Mouse (Mus musculus) forebrain, embryonic 11.5 days (tissue): ENCODE results near the gene Gtf2h2. TPM values are rescaled to one million over a fixed set of nuclear protein-coding genes. Genes with fewer than 3 reads are reported as not detected.
"Not testable (repeated sequence)": the region's sequence is repeated elsewhere in the genome, so short reads cannot be mapped to it uniquely, and the experiment has no call there.

ENCODE experiments used
- ATAC-seq: fragments of 200-750 bp; cut with Nextera tagmentation; replicated peaks from 2 replicates; pipeline ENCODE4 v1.8.0; 2017; ENCODE audit warnings: moderate TSS enrichment; ENCODE audit not compliant: low FRiP score
- DNase-seq: peaks from one replicate; pipeline ENCODE4 v3.0.0-alpha.2; 2017; ENCODE audit warnings: low spot score
- H3K27ac ChIP-seq: fragments of 300-500 bp; sonication (generic); 2 replicates; pipeline ENCODE4 v1.5.1; 2014; ENCODE audit warnings: low read depth, low read length
- H3K27me3 ChIP-seq: fragments of 300-500 bp; sonication (generic); 2 replicates; pipeline ENCODE4 v1.6.1; 2014; ENCODE audit warnings: mild to moderate bottlenecking, low read length, mixed read lengths; ENCODE audit not compliant: control insufficient read depth, insufficient read depth
- H3K36me3 ChIP-seq: fragments of 300-500 bp; sonication (generic); 2 replicates; pipeline ENCODE4 v1.6.1; 2014; ENCODE audit warnings: mild to moderate bottlenecking, low read length, moderate library complexity, mixed read lengths; ENCODE audit not compliant: control insufficient read depth, insufficient read depth
- H3K4me1 ChIP-seq: fragments of 300-500 bp; sonication (generic); replicated peaks from 2 replicates; pipeline ENCODE4 v1.6.1; 2014; ENCODE audit warnings: low read length, mixed read lengths; ENCODE audit not compliant: control insufficient read depth, insufficient read depth
- H3K4me2 ChIP-seq: fragments of 300-500 bp; sonication (generic); 2 replicates; pipeline ENCODE4 v1.6.1; 2014; ENCODE audit warnings: low read depth, mild to moderate bottlenecking, low read length, moderate library complexity, mixed read lengths; ENCODE audit not compliant: severe bottlenecking
- H3K4me3 ChIP-seq: fragments of 300-500 bp; sonication (generic); 2 replicates; pipeline ENCODE4 v1.5.1; 2014; ENCODE audit warnings: low read depth, low read length
- H3K9ac ChIP-seq: fragments of 300-500 bp; sonication (generic); 2 replicates; pipeline ENCODE4 v1.6.1; 2014; ENCODE audit warnings: low read length
- H3K9me3 ChIP-seq: fragments of 300-500 bp; sonication (generic); 2 replicates; pipeline ENCODE4 v1.6.1; 2016; ENCODE audit warnings: low read length, mixed read lengths; ENCODE audit not compliant: control insufficient read depth
- WGBS: fragments of 180-500 bp; shearing (Covaris S2); extraction: QIAGEN DNeasy Blood & Tissue Kit; methylation state at CpG from one replicate; pipeline ENCODE4 v1.1.7; 2014; 5-methylcytosine and 5-hydroxymethylcytosine counted together
- polyA plus RNA-seq: library from polyadenylated mRNA; unstranded; fragments of >200 nt; fragmentation: Nextera tagmentation; extraction: Ambion mirVana; gene quantifications from 2 replicates; pipeline ENCODE4 v1.2.1, GENCODE M21; 2014

Gtf2h2 gene
- polyA plus RNA-seq, 1 experiment from 2014 or later, result 105 TPM

DNA sequence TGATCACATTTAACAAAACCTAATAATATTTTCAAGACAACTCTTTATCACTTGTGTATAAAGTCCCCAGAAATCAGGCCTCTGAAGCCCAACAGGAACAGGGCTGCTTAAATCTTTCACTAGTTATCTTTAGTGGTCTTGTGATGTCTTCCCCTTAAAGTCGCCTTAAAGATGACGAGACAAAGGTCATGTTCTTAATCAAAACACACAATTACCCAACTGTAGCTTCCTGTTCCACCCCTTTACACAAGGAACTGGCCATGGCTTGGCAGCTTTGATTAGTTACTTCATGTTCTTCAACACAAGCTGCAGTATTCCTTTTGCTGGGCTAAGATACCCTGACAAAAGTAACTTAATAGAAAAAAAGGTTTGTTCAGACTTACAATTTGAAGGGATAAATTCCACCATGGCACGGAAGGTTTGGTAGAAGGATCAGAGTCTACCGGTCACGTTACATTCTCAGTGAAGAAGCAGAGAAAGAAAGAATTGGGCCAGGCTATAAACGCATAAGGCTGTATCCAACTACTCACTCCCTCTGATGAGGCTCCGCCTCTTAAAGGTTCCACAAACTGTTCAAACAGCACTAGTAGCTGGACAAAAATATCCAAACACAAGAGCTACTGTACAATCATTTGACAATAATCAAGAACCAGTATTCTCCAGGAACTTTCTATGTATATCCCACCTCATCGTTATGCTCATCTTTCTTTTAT is 39.8 kb downstream of the Gtf2h2 start, which contains the start of gene Naip1:
Gene Naip1, minus strand, starts transcription at position 455 of the 713 bp plus-strand sequence.
- 84% methylated on average over 8 of the region's 8 CpGs for WGBS

DNA sequence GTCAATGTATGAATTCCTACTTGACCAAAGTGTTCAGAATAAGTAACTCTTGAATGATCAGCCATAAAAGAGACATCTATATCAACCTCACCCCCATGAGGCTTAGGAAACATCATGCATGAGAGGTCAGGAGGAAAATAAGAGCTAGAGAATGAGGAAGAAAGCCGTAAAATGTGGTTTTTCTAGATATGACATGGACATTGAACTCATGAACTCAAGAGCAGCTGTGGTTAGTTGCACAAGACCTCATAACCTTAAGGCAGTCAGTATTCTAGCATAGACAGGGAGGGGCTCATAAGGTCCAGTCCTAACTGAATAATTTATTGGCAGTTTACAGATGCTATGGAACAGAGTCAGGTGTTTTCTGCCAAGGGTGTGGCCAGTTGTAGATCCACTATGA is 42.9 kb downstream of the Gtf2h2 start:
- Histone ChIP-seq H3K36me3 (no peaks in the 10 kb centered on the region), H3K27me3 (no peaks in the 10 kb centered on the region), H3K9me3 (no peaks in the 10 kb centered on the region), H3K9ac (no peak overlapping the region), H3K27ac (no peak overlapping the region), H3K4me3 (no peak overlapping the region), H3K4me2 (no peak overlapping the region), H3K4me1 (no peaks in the 10 kb centered on the region)
- DNase-seq (no peak), ATAC-seq (no peak)
- WGBS, result 89% methylated on average over 1 of the region's 1 CpGs

More for the DNA sequence above, 39.8 kb downstream of the Gtf2h2 start, which contains the start of gene Naip1:
- not testable (repeated sequence) for H3K27me3 ChIP-seq, H3K4me2 ChIP-seq, H3K4me1 ChIP-seq, H3K27ac ChIP-seq, H3K4me3 ChIP-seq, H3K9me3 ChIP-seq, H3K9ac ChIP-seq, H3K36me3 ChIP-seq, ATAC-seq, DNase-seq

DNA sequence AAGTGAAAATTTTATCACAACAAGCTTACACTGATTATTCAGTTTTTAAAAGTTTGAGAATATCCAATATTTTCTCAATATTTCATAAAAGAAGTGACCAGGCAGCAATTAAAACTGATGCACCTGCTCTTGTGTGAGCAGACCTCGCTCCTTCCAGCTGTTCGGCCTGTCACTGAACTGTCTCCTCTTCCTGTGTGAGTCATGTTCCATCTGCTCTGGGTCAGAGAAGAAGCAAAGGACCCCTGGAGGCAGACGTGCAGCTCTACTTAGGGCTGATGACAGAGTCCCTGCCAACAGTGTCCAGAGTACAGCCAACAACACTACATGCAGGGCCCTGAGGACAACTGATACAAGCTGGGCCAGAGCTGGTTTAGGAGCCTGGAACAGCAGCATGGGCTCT is 52.3 kb downstream of the Gtf2h2 start:
- Histone ChIP-seq H3K27ac (no peak overlapping the region), H3K27me3 (no peaks in the 10 kb centered on the region), H3K4me3 (no peak overlapping the region), H3K36me3 (no peaks in the 10 kb centered on the region), H3K9me3 (no peaks in the 10 kb centered on the region), H3K9ac (no peak overlapping the region), H3K4me2 (no peak overlapping the region), H3K4me1 (no peaks in the 10 kb centered on the region)
- no peak for ATAC-seq
- no peak for DNase-seq
- WGBS, result 74% methylated on average over 3 of the region's 3 CpGs

DNA sequence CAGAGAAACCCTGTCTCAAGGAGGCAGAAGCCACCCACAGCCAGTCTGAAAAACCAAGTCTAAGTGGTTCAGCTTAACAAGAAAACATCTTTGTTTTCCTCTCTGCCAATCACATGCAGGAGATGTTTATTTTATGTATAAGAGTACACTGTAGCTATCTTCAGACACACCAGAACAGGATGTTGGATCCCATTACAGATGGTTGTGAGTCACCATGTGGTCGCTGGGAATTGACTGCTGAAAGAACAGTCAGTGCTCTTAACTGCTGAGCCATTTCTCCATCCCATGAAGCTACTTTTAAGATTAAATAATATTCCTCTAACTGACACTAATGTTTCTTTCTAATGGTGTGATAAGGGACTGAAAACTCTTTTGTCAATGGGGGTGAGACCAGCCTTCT is 53.7 kb downstream of the Gtf2h2 start:
- WGBS, result 59% methylated on average over 1 of the region's 1 CpGs
- Histone ChIP-seq H3K27me3 (no peaks in the 10 kb centered on the region), H3K27ac (no peak overlapping the region), H3K9ac (no peak overlapping the region), H3K4me3 (no peak overlapping the region), H3K9me3 (no peaks in the 10 kb centered on the region), H3K36me3 (no peaks in the 10 kb centered on the region), H3K4me2 (no peak overlapping the region), H3K4me1 (no peaks in the 10 kb centered on the region)
- no peak for ATAC-seq
- DNase-seq, result no peak

DNA sequence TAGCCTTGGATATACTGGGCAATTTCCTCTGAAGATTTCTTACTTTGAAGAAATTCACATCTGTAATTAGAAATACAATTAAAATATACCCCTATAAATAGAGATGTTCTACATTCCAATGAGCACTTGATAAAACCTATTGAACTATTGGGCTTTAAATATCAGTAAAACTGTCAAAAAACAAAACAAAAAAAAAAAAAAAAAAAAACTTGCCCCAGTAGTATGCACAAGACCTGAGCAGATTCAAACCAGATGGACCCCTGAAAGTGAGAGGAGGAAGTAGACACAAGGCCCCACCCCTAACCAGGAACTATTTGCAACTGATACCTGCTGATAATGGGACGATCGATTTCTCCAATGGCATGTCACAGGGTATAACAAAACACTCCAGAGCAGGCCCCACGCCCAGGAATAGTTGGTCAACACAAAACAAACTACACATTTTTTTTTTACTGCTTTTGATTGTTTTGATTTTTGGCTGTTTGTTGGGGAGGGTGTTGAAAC is 55.0 kb downstream of the Gtf2h2 start:
- no peaks in the 10 kb centered on the region for H3K36me3 ChIP-seq
- no peak overlapping the region for H3K9ac ChIP-seq
- H3K9me3 ChIP-seq, result no peaks in the 10 kb centered on the region
- WGBS, result 74% methylated on average over 3 of the region's 3 CpGs
- H3K27ac ChIP-seq, result no peak overlapping the region
- DNase-seq (no peak), ATAC-seq (no peak)
- no peaks in the 10 kb centered on the region for H3K4me1 ChIP-seq
- H3K4me3 ChIP-seq, result no peak overlapping the region
- H3K27me3 ChIP-seq, result no peaks in the 10 kb centered on the region
- no peak overlapping the region for H3K4me2 ChIP-seq

DNA sequence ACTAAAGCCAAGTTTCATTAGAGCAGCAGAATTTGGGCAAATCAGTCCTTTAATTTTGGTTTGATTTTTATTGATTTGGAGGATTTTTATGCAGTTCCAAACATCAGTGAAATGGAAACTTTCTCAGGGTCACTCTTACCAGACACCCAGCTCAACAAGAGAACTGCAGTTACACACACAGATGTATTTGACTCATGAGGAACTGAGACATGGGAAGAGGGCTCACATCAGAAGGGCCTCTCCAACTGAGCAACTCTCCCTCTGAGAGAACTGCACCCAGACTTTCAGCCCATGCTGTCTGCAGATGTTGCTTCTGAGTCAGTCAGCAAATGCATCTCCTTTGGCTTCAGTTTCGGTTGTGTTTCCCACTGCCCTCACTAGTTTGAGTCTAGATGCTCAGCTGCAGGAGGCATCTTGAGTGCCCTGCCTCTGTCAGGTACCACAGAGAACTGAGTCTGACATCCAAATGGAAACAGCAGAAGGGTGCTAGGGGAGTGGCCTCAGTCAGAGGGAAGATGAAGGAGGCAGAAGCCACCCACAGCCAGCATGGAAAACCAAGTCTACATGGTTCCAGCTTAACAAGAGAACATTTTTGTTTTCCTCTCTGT is 55.7 kb downstream of the Gtf2h2 start:
- not testable (repeated sequence) for H3K4me2 ChIP-seq, ATAC-seq, DNase-seq, H3K4me1 ChIP-seq, H3K27me3 ChIP-seq, H3K27ac ChIP-seq, H3K9me3 ChIP-seq, H3K9ac ChIP-seq, H3K4me3 ChIP-seq, H3K36me3 ChIP-seq
- 82% methylated on average over 1 of the region's 1 CpGs for WGBS

DNA sequence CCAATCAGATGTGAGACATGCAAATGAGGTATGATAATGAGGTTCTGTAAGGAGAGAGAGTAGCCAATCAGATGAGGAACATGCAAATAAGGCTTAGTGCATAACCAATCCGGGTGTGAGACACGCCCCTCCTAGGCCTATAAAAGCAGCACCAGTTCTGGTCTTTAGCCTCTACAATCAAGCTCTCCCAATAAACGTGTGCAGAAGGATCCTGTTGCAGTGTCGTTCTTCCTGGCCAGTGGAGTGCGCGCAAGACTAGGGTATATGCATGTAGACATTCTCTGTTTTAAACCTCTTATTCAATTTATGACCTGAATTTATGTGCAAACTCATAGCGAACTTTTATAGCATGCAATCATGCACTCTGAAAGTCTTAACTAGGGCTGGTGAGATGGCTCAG is 72.4 kb downstream of the Gtf2h2 start:
- ATAC-seq, H3K36me3 ChIP-seq, H3K4me2 ChIP-seq, H3K9ac ChIP-seq, H3K27me3 ChIP-seq, H3K27ac ChIP-seq, DNase-seq, H3K4me3 ChIP-seq, H3K9me3 ChIP-seq, H3K4me1 ChIP-seq: not testable (repeated sequence)
- WGBS, result 83% methylated on average over 7 of the region's 7 CpGs

DNA sequence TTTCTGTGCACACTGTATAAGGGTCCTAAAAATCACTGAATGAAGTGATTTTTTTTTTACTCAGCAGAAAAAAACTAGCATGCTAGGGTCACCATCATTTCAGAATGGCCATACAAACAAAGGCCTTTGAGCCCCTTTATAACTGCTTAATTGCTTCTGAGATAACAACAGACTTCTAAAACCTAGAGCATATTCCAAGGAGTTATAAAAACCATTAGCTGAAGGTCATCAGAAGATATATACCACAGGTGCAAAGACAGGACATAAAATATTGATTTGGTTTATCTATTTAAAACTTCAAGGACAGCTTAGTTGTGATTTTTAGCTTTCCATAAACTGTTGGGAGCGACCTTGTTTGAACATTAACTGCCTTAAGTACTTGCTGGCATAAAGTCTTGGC is 78.0 kb downstream of the Gtf2h2 start:
- 56% methylated on average over 1 of the region's 1 CpGs for WGBS
- Histone ChIP-seq H3K4me1 (no peaks in the 10 kb centered on the region), H3K27ac (no peak overlapping the region), H3K27me3 (no peaks in the 10 kb centered on the region), H3K4me2 (no peak overlapping the region), H3K9ac (no peak overlapping the region), H3K36me3 (no peaks in the 10 kb centered on the region), H3K9me3 (no peaks in the 10 kb centered on the region; the same call in 1 of the 2 replicates), H3K4me3 (no peak overlapping the region)
- ATAC-seq, result no peak
- DNase-seq, result no peak
